Mouse (Mus musculus) regulatory T cell (primary cell): ENCODE measurements around the gene Babam2.

Experiments used
- in situ Hi-C: fragments of 300-600 bp; cut with MboI, MseI; formaldehyde crosslinking; loops from one replicate; pipeline ENCODE4 v1.15.1; 2025; ENCODE audit warnings: high pct_unique_total_duplicates

Gene Babam2

DNA sequence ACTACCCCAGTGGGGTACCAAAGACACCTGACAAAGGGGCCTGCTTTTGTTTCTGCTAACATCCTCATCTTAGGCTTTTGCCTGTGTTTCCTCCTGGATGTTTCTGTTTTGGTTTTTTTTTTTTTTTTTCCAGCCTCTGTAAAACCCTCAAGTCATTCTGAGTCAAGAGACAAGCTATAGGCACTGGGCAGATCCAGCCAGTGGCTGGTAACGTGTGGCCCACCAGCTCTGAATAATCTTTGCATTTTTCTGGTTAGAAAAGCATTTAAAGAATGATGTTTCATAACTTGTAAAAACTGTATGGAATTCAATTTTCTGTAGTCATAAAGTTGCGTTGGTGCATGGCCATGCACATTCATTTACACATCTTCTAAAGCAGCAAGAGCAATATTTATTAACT is 287.5 kb downstream of the Babam2 start:
- in situ Hi-C loops = loop anchor here (10.0 kb wide), 1 partner anchor 1460 kb away; no protein-coding TSS in a partner anchor

DNA sequence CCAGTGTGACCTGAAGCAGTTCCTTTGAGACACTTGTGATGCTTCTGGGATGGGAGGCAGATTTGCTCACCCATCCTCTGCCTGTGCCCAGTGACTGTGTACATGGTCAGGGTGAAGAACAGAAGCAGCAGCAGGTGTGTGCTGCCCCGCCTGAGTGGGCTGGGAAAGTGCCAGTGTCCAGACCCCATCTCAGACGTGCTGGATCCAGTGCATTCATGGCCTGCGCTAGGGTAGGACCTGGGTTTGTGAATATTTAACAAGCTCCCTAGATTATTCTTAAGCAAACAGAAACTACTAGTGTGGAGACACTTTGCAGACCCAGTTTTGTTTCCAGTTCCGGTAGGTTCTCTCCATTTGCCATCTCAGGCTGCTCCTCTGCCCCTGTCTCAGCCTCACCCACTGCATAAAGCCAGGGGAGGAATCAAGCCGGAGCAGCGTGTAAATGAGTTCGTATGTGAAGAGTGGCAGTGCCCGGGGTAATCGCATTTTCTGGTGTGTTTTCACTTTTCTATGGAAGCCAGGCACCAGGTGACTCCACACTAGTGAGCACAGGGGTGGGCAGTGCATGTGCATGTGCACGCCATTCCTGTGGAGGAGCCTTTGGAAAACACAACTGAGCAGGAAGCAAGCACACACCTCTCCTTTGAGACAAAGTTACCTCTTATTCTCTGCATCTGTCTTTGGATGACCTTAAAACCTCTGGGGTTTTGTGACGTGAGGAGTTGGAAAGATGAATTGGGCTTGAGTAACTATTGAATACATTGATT is 290.2 kb downstream of the Babam2 start:
- in situ Hi-C loops = loop anchor here (10.0 kb wide), 1 partner anchor 1463 kb away; no protein-coding TSS in a partner anchor

DNA sequence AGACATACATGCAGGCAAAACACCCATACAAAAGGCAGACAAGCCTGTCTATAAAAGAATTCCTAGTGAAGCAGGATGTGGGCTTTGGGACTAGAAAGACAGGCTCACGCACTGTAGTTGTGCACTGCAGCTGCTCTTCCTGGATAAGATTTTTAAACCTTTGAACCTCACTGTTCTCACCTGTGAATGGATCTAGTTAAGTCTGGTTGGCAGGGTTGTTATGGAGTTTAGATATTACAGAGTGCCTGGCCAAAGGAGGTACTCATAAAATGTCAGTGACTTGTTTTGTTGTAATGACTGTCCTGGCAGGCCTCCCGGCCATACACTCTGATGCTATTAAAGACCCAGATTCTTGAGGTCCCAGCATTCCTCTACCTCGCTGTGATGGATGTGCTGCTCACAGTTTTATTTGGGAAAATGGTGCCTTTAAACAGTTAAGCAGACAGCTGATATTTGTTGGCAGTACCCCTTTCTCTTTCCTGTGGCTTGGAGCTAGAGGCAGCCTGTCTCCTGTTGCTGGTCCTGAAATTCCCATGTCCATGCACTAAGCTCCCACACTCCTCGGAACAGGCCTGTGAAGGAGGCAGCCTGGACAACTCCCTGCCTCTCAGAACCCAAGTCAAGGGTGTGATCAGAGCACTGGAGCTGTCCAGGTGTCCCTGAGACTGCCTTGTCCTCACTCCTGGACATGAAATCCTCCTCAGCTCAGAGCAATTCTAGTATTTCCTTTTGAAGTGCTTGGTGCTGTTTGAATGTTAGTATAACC is 299.9 kb downstream of the Babam2 start:
- in situ Hi-C loops = no loop called here

DNA sequence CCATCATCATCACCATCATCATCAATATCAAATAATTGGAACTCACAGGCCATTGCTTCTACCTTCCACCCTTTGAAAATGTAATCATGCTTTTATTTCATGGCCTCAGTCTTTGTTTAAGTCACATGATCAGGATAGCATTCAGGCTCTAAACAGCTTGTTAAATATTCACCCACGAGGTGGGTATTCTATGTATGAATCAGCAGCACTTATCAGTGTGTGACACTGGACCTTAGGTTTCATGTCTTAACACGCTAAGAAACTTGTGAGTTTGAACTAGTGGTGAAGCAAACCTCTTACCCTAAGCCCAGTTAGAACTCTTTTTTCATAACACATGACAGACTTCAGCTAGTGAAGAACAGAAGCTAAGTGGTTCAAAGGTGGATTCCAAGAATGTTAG is 301.3 kb downstream of the Babam2 start:
- in situ Hi-C loops = no loop called here

DNA sequence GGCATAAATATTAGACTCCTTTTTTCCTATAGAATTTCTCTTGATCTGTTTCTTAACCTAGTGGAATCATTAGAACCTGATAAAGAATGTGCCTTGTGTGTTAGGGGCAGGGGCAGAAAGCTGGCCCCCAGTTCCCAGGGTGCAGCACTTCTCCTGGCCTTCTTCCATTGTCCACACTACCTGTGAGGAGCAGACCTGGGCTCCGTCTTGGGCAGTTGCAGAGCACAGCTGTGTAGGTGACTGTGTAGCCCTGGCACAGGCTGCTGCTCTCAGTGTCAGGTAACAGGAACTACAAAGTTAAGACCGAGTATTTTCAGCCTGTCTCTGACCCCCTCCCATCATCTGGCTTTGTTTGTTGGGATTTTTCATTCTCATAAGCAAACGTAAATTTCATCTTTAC is 302.6 kb downstream of the Babam2 start:
- in situ Hi-C loops = no loop called here

DNA sequence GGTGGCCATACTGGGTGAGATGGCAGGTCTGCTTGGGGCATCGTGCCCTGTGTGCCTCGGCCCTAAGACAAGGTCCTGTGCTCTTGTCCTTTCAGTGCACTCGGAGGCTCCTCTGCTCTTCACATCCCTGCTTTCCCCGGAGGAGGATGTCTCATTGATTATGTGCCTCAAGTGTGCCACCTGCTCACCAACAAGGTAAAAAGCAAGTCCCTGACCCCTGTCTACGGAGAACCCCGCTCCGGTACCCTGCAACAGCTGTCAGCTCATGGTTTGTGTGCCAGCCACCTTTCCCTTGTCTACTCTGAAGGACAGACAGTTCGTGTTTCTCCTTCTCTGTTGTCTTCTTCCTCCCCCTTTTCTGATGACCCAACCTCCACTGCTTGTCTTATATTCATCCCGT is 303.8 kb downstream of the Babam2 start:
- in situ Hi-C loops = no loop called here

DNA sequence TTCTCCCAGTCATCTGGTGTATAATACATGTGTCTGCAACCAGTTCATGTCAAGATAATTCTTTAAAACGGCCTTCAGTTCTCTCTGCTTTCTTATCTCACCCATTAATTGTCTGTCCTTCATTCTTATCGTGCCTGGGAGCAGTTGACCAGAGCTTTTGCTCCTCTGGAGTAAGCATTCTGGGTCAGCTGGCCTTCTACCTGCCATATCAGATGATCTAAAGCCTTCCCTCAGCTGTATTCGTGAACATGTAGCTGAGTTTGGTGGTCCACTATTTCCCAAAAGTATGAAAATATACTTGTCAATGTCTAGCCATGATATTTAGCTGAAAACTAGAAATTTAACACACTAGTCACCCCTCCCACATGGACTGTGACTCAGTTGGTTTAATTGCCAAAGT is 304.3 kb downstream of the Babam2 start:
- in situ Hi-C loops = no loop called here

DNA sequence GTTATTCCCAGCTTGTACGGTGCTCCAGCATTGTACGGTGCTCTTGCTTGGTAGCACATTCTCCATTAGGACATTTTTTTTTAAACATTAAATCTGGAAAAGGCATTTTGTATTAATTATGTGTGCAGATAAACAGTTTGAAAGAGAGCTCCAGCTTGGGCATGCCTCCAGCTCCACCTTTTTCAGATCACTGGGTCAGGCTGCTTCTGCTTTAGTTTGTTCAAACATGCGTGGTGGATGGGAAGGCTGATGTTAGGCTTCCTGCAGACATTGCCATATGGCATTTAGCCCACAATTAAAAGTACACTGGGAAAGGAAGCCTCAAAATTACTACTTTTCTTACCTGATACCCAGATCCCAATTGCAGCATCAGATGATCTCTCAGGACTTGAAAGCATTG is 310.9 kb downstream of the Babam2 start:
- in situ Hi-C loops = no loop called here

DNA sequence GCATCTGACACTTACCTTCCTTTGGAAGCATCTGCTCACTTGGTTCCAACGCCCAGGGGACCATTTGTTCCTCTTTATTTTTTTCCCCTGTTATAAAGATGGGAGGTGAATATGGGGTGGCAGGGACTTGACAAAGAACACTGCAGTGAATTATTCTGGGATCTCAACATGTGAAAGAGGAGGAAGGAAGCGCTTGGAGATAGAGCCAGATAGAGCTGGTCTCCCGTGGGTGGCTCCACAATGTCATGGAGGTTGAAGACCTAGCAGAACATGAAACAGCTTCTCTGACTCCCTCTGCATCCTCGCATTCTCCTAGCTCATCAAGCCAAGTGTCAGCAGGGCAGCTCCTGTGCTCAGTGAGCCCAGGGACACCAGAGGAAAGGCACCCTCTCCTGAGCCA is 312.6 kb downstream of the Babam2 start:
- in situ Hi-C loops = no loop called here

DNA sequence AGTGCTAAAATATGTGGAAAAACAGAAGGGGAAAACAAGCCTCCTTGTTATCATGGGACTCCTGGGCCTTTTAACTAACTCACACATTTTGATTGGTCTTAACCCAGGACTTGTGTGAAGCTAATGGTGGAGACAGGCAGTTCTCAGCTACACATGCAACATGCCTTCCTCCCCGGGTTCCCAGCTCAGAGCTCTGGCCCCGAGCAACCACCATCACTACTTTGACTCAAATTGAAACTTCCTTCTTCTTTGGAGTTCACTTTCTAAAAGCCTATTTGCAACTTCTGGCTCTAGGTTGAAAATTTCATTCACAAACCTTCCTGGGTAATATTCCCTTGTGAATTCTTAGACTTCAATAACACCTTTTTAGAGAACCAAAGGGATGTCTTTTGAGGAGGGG is 315.6 kb downstream of the Babam2 start:
- in situ Hi-C loops = no loop called here

DNA sequence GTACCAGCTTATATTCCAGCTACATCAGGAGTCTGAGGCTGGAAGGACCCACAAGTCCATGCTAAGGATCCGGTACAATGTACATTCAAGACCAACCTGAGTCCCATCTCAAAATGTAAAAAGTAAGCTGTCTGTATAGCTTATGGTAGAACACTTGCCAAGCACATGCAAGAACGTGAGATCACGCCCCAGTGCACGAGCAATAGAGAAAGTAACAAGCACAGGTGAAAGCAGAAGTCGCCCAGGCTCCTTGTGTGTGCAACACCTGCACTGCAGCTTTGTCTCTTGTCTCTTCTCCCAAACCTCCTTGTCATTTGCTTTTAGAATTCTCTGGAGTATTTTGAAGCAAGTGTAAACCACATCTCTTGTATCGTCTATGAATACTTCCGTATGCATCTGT is 317.3 kb downstream of the Babam2 start:
- in situ Hi-C loops = loop anchor here (5.0 kb wide), 1 partner anchor 47 kb away; no protein-coding TSS in a partner anchor

DNA sequence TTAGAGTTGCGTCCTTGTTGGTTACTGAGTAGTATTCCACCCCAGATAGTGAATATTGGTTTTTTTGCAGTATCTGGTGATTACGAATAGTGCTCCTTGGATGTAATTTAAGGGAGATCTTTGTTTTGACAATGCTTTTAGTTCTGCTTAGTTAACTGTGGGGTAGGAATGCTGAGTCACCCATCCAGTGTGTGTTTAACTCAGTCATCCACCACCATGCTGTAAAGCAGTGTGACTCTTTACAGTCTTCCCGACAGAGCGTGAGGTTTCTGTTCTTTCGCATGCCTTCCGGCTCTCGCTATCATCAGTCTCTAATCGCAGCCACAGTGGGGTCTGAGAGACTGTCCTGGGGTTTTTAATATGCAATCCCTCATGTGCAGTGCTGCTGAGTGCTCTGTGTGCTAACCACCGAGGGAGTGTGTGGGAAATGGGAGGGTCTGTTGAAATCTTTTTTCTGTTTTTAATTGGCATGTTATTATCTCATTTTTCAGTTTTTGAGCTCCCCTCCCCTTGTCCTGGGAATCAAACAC is 318.5 kb downstream of the Babam2 start:
- in situ Hi-C loops = loop anchor here (5.0 kb wide), 1 partner anchor 49 kb away; no protein-coding TSS in a partner anchor

DNA sequence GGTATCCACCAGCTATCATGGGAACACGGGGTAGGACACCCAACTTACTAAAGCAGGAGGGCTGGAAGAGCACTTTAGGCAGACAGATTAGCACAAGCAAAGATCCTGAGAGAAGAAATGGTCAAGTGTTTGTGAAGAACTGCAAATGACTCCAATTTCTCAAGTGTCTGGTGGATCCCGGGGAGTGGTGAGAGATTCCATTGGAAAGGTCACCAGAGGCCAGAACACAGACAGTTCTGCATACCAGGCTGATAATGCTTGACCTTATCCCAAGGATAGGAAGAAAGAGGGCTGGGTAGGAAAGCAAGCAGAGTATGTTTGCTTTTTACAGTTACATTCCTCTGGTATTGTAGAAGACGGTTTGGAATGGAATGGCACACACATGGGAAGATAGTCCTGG is 320.2 kb downstream of the Babam2 start:
- in situ Hi-C loops = loop anchor here (5.0 kb wide), 1 partner anchor 50 kb away; no protein-coding TSS in a partner anchor

DNA sequence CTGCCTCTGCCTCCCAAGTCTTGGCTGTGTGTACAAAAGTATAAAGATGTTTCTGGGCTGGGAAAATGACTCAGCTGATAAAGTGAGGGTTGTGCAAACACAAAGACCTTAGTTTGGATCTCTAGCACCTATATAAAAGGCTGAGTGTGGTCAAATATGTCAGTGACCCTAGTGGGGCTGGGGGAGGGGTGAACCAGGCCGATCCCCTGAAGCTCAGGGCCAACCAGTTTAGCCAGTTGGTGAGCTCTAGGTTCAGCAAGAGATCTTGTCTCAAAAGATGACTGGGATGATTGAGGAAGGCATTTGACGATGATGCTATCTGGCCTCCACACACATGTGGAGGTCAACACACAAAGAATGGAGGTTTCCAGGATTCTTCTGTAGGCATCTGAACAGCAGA is 320.8 kb downstream of the Babam2 start:
- in situ Hi-C loops = loop anchor here (5.0 kb wide), 1 partner anchor 51 kb away; no protein-coding TSS in a partner anchor

DNA sequence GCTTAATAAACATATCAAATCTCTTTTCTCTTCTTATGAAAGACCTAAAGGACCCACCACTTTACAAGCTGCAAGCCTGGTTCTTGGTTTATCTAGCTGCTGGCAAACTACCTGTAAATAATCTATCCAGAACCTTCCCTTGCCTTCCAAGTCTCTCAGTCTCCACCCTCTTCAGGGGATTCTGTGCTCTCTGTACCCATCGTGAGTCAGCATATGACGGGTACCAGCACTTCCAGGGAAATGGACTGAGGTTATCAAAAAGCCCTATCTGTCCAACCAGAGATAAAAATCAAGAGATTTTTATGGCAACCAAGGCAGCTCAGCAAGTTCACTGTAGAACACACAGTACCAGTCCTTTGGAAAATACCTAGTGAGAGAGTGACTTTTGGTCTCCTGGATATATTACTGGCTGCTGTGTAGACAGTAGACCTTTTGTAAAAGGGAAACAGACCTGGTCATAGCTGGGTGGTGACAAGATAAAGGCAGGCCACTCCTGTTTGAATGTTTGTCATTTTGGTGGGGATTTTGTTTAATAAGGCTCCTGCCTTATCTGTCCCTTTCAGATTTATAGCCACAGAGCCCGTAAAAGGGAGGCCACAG is 332.4 kb downstream of the Babam2 start:
- in situ Hi-C loops = no loop called here

DNA sequence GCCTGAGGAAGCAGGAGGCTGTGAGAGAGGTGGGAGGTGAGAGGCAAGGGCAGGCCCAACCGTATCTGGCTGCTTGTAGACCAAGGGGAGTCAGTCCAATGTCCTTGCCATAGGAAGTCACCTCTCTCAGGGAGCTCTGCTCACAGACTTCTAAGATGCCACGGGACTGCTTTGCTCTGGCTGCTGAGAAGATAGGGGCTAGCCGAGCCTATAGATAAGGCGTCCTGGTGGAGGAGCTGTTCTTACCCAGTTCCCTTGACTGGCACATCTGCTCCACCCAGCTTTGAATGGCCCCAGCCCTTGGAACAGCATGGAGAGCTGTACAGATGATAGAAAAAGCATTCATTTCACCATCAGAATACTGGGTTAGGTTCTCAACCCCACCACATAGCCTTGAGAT is 335.7 kb downstream of the Babam2 start:
- in situ Hi-C loops = no loop called here

DNA sequence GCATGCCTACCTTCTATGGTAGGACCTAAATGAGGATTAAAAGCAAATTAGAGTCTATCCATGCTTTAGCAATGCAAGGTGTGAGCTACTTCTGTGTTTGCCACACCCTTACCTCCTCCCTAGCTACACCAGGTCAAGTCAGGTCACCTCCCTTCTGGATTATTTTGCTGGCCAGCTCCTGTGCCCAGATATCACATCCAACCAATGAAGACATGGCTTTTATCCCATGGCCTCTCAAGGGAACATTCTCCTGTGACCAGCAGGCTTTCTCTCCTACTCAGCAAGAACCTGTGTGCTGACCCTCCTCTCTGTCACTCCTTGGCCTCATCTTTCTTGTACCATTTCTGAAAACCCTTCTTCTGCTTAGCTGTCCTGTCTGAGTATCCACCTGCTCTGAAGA is 336.1 kb downstream of the Babam2 start:
- in situ Hi-C loops = no loop called here

DNA sequence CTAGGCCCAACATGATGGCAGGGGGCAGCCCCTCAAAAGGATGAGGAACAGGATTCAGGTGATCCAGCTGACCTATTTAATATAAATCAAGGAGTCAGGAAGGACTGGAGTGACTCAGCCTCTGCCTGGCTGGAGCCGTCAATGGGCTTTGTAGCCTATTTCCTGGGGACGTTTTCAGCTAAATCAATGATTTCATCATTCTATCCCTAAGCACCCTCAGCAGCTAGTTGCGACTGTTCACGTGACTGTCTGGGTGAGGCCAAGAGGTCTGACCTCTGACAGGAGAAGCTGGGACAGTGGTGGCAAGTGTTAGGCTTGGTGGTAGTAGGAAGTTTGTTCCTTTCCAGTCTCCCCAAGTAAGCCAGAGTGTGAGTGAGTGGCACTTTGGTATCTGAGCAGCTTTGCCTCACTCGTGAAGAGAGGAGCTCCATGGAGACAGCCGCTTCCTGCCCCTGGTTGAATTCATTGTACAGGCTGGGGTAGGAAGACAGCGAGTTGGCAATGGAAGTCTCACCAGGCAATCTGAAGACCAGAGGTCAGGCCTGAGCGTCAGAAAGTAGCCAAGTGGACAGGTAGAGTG is 337.1 kb downstream of the Babam2 start:
- in situ Hi-C loops = no loop called here

DNA sequence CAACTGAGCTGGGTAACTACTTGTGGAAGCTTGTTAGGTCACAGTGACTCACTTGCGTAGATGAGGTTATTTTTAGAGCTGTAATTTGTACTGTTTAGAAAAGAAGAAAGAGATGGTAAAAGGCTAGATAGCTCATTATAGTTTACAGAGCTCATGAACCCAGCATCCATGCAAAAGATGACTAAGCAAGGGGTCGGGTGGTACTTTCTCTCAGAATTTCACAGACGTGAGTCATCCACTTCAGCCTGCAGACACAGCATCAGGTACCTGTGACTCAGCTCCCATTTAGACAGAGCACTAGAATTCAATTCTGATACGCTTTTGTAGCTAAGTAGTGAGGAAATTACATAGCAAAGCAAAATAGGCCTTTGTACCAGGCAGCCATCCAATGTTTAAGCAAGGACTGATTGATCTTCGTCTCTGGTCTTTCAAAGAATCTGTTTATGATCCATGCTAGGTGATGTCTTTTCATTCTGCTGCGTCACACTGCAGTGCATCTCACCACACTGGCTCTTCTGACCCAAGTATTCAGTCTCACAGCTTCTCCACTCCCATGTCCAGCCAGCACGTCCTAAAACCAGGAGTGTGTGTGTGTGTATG is 338.3 kb downstream of the Babam2 start:
- in situ Hi-C loops = no loop called here

DNA sequence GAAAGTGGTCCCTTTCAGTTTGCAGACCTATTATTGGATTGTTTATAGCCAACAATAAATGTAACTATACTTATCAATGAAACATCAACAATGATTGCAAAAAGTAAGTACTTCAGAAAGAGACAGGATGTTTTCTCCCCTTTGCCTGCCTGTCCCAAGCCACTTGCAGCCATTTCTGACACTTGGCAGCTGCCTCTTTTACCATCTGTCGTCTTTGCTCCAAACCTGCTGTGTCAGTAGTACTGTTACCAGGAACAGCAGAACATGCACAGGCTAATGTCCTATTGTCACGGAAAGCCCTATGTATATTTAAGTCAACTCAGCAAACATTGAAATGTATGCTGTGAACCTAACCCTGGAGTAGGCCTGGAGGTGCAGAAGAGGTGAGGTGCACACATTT is 339.4 kb downstream of the Babam2 start:
- in situ Hi-C loops = no loop called here

DNA sequence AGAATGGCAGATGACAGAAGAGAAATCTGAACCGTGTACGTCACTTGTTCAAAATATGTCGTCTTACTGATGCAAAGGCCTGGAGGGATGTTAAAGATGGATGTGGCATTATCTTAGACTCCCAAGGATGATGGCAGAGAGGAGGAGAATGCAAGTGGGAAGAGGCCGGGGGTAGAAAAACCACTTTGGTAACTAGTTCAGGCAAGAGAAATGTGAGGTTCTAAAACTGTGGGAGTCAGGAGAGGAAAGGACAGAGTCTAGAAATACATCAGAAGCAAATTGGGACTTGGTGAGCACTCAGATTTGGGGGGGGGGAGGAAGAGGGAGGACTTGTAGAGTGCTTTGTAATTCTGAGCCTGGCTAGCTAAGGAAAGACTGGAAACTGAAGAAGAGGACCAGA is 340.1 kb downstream of the Babam2 start:
- in situ Hi-C loops = no loop called here
